Mouse (Mus musculus): Measurements from ENCODE around the gene Bri3.

The Bri3 gene

GRCm38 (mm10) chr5:144243901-144244487 lies at the start of gene Bri3:
Gene Bri3 (plus strand): TSS chr5:144244437.
- no peak for DNase-seq (ENCODE audit: extremely low read depth, insufficient read length, low spot score)

- DNase-seq (ENCODE audit: extremely low read depth, insufficient read length, low spot score), result no peak
Measured at GRCm38 (mm10) chr5:144195567-144195966, 48.7 kb upstream of the Bri3 start.

GRCm38 (mm10) chr5:144200616-144201015 lies 43.6 kb upstream of the Bri3 start:
- DNase-seq (ENCODE audit: extremely low read depth, insufficient read length, low spot score), result no peak

- DNase-seq (ENCODE audit: extremely low read depth, insufficient read length, low spot score), result no peak
Measured at GRCm38 (mm10) chr5:144202430-144202829, 41.8 kb upstream of the Bri3 start.

- no peak for DNase-seq (ENCODE audit: extremely low read depth, insufficient read length, low spot score)
Measured at GRCm38 (mm10) chr5:144203398-144203959, 40.8 kb upstream of the Bri3 start.

- no peak for DNase-seq (ENCODE audit: extremely low read depth, insufficient read length, low spot score)
Measured at GRCm38 (mm10) chr5:144204303-144204702, 39.9 kb upstream of the Bri3 start.

- DNase-seq (ENCODE audit: extremely low read depth, insufficient read length, low spot score), result no peak
Measured at GRCm38 (mm10) chr5:144204911-144205310, 39.3 kb upstream of the Bri3 start.

- DNase-seq (ENCODE audit: extremely low read depth, insufficient read length, low spot score), result no peak
Measured at GRCm38 (mm10) chr5:144206069-144206468, 38.2 kb upstream of the Bri3 start.

GRCm38 (mm10) chr5:144207478-144207877 lies 36.8 kb upstream of the Bri3 start:
- no peak for DNase-seq (ENCODE audit: extremely low read depth, insufficient read length, low spot score)

GRCm38 (mm10) chr5:144214453-144214852 lies 29.8 kb upstream of the Bri3 start:
- DNase-seq (ENCODE audit: extremely low read depth, insufficient read length, low spot score), result no peak

- no peak for DNase-seq (ENCODE audit: extremely low read depth, insufficient read length, low spot score)
Measured at GRCm38 (mm10) chr5:144215992-144216391, 28.2 kb upstream of the Bri3 start.

GRCm38 (mm10) chr5:144218061-144218460 lies 26.2 kb upstream of the Bri3 start:
- DNase-seq (ENCODE audit: extremely low read depth, insufficient read length, low spot score), result no peak

GRCm38 (mm10) chr5:144219306-144219705 lies 24.9 kb upstream of the Bri3 start:
- no peak for DNase-seq (ENCODE audit: extremely low read depth, insufficient read length, low spot score)

- no peak for DNase-seq (ENCODE audit: extremely low read depth, insufficient read length, low spot score)
Measured at GRCm38 (mm10) chr5:144219936-144220335, 24.3 kb upstream of the Bri3 start.

- no peak for DNase-seq (ENCODE audit: extremely low read depth, insufficient read length, low spot score)
Measured at GRCm38 (mm10) chr5:144221305-144221704, 22.9 kb upstream of the Bri3 start.

- DNase-seq (ENCODE audit: extremely low read depth, insufficient read length, low spot score), result peak; percentile 39
Measured at GRCm38 (mm10) chr5:144222811-144223502, 21.3 kb upstream of the Bri3 start.

- DNase-seq (ENCODE audit: extremely low read depth, insufficient read length, low spot score), result peak; percentile 95
Measured at GRCm38 (mm10) chr5:144223503-144223862, 20.8 kb upstream of the Bri3 start, which contains the start of gene Tecpr1. Gene Tecpr1 (minus strand): TSS chr5:144223615.

GRCm38 (mm10) chr5:144223899-144224816 lies 20.1 kb upstream of the Bri3 start:
- DNase-seq (ENCODE audit: extremely low read depth, insufficient read length, low spot score), result no peak

- no peak for DNase-seq (ENCODE audit: extremely low read depth, insufficient read length, low spot score)
Measured at GRCm38 (mm10) chr5:144226220-144226619, 18.0 kb upstream of the Bri3 start.

- DNase-seq (ENCODE audit: extremely low read depth, insufficient read length, low spot score), result no peak
Measured at GRCm38 (mm10) chr5:144230216-144230615, 14.0 kb upstream of the Bri3 start.

- DNase-seq (ENCODE audit: extremely low read depth, insufficient read length, low spot score), result no peak
Measured at GRCm38 (mm10) chr5:144231410-144231809, 12.8 kb upstream of the Bri3 start.
